Mouse (Mus musculus) intestine, postnatal 0 days (tissue): ENCODE results near the gene 6430628N08Rik. TPM values are rescaled to one million over a fixed set of nuclear protein-coding genes. Genes with fewer than 3 reads are reported as not detected.

Experiments
- ATAC-seq: fragments of 200-750 bp; cut with Nextera tagmentation; 2 replicates; pipeline ENCODE4 v1.8.0; 2017; ENCODE audit warnings: mild to moderate bottlenecking, moderate TSS enrichment, moderate library complexity
- H3K27ac ChIP-seq: fragments of 300-500 bp; sonication (generic); 2 replicates; pipeline ENCODE4 v1.5.1; 2014; ENCODE audit warnings: mild to moderate bottlenecking, low read depth, low read length, moderate library complexity
- H3K27me3 ChIP-seq: fragments of 300-500 bp; sonication (generic); replicated peaks from 2 replicates; pipeline ENCODE4 v1.6.1; 2014; ENCODE audit warnings: low read length, mixed read lengths; ENCODE audit not compliant: control insufficient read depth, insufficient read depth
- H3K36me3 ChIP-seq: fragments of 300-500 bp; sonication (generic); 2 replicates; pipeline ENCODE4 v1.6.1; 2014; ENCODE audit warnings: mild to moderate bottlenecking, moderate library complexity; ENCODE audit not compliant: control insufficient read depth, insufficient read depth
- H3K4me1 ChIP-seq: fragments of 300-500 bp; sonication (generic); replicated peaks from 2 replicates; pipeline ENCODE4 v1.6.1; 2014; ENCODE audit warnings: antibody characterized with exemption, low read length, mixed read lengths; ENCODE audit not compliant: control insufficient read depth, insufficient read depth
- H3K4me2 ChIP-seq: fragments of 300-500 bp; sonication (generic); replicated peaks from 2 replicates; pipeline ENCODE4 v1.6.1; 2014; ENCODE audit warnings: low read depth, mild to moderate bottlenecking, moderate library complexity
- H3K4me3 ChIP-seq: fragments of 300-500 bp; sonication (generic); 2 replicates; pipeline ENCODE4 v1.5.1; 2014; ENCODE audit warnings: low read depth, low read length
- H3K9ac ChIP-seq: fragments of 300-500 bp; sonication (generic); 2 replicates; pipeline ENCODE4 v1.6.1; 2014; ENCODE audit warnings: mild to moderate bottlenecking, low read depth, low read length
- H3K9me3 ChIP-seq: fragments of 300-500 bp; sonication (generic); 2 replicates; pipeline ENCODE4 v1.6.1; 2016; ENCODE audit warnings: mixed run types; ENCODE audit not compliant: control insufficient read depth
- CTCF ChIP-seq: sonication (generic); IDR thresholded peaks from 2 replicates; pipeline ENCODE4 v1.5.1; 2016; ENCODE audit warnings: low read depth, mild to moderate bottlenecking, control low read depth, antibody characterized with exemption, moderate library complexity
- WGBS: fragments of 180-500 bp; shearing (Covaris S2); extraction: QIAGEN DNeasy Blood & Tissue Kit; methylation state at CpG from one replicate; pipeline ENCODE4 v1.1.7; 2014; 5-methylcytosine and 5-hydroxymethylcytosine counted together
- polyA plus RNA-seq: library from polyadenylated mRNA; unstranded; fragments of >200 nt; fragmentation: Nextera tagmentation; extraction: Ambion mirVana; gene quantifications from 2 replicates; pipeline ENCODE4 v1.2.1, GENCODE M21; 2015

The 6430628N08Rik gene
- polyA plus RNA-seq, 1 experiment from 2014 or later, result not detected

DNA sequence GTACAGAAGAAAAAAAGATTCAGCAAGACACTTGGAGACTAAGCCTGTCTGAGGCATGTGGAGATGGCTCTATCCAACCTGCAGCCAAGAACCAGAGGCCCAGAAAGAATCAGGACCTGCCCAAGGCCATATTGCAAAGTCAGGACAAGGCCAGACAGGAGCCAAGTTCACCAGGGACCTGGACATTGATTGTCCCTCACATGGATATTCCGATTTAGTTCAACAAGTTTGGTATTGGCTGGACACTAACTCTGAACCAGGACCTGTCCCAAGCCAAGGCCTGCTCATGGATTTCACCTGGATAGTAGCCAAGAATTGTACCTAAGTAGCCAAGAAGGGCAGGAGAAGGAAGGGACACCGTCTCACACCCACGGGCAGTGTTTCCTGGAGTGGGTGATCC lies 16.3 kb downstream of the 6430628N08Rik start:
- peaks cover 6% of the 10 kb centered on the region; the same call in 1 of the 2 replicates for H3K27me3 ChIP-seq
- H3K9me3 ChIP-seq, result no peaks in the 10 kb centered on the region
- no peak overlapping the region for H3K4me2 ChIP-seq
- H3K36me3 ChIP-seq, result no peaks in the 10 kb centered on the region; the same call in 1 of the 2 replicates
- no peak overlapping the region for H3K9ac ChIP-seq
- no peak overlapping the region for H3K27ac ChIP-seq
- H3K4me3 ChIP-seq, result no peak overlapping the region
- 85% methylated on average over 3 of the region's 3 CpGs for WGBS
- H3K4me1 ChIP-seq, result no peaks in the 10 kb centered on the region
- TF ChIP-seq CTCF, result no peak
- no peak for ATAC-seq

- TF ChIP-seq CTCF, result no peak
- Histone ChIP-seq H3K4me2 (no peak overlapping the region), H3K27me3 (peaks cover 6% of the 10 kb centered on the region; the same call in 1 of the 2 replicates), H3K4me3 (no peak overlapping the region), H3K4me1 (no peaks in the 10 kb centered on the region), H3K9me3 (no peaks in the 10 kb centered on the region), H3K9ac (no peak overlapping the region), H3K27ac (no peak overlapping the region), H3K36me3 (no peaks in the 10 kb centered on the region; the same call in 1 of the 2 replicates)
- WGBS, result 67% methylated on average over 1 of the region's 1 CpGs
- no peak for ATAC-seq
Measured at GRCm38 (mm10) chr4:115907994-115908393, 17.5 kb downstream of the 6430628N08Rik start.

DNA sequence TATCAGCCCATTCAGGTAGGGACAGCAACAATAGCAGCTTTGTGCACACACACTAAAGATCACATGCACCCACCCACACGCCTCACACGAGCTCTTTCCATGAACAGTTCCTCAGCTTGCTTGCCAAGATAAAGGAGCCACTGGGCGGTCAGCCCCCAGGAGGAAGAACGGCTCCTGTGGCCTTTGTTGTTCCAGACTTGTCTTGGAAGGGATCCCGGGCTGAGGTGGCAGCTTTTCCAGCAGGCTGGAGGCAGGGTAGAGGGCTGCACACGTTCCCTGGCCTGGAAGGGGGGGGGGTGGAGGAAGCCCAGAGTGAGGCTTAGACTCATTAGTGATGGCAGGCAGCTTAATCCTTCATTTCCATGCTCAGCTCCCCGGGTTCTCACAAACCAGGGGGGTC lies 18.2 kb downstream of the 6430628N08Rik start:
- Histone ChIP-seq H3K4me1 (no peaks in the 10 kb centered on the region), H3K36me3 (no peaks in the 10 kb centered on the region; the same call in 1 of the 2 replicates), H3K9ac (no peak overlapping the region), H3K27ac (no peak overlapping the region), H3K4me3 (no peak overlapping the region), H3K4me2 (no peak overlapping the region), H3K9me3 (no peaks in the 10 kb centered on the region), H3K27me3 (peaks cover 6% of the 10 kb centered on the region; the same call in 1 of the 2 replicates)
- ATAC-seq, result no peak
- TF ChIP-seq CTCF, result no peak
- 29% methylated on average over 7 of the region's 7 CpGs for WGBS

DNA sequence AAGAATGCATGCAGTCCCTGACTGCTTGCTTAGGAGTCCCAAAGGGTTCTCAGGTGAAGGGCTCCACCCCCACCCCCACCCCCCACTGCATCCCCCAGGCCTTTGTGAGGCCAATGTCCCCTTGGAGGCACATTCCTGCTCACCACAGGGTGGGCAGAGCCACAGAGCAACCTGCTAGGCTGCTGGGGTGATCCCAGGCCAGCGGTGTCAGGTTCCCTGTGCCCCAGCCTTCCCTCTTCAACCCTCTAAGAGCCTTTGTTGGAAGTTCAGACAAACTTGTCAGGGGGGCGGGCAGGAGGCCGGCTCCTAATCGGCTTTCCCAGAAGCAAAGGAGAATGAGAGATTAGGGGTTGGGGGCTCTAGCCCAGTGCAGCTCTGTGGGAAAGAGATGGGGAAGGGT lies 21.1 kb downstream of the 6430628N08Rik start:
- no peak for TF ChIP-seq CTCF
- H3K4me3 ChIP-seq, result no peak overlapping the region
- peaks cover 6% of the 10 kb centered on the region; the same call in 1 of the 2 replicates for H3K27me3 ChIP-seq
- H3K4me1 ChIP-seq, result no peaks in the 10 kb centered on the region
- no peak overlapping the region for H3K27ac ChIP-seq
- ATAC-seq, result no peak
- WGBS, result 15% methylated on average over 4 of the region's 4 CpGs
- no peaks in the 10 kb centered on the region for H3K9me3 ChIP-seq
- no peaks in the 10 kb centered on the region; the same call in 1 of the 2 replicates for H3K36me3 ChIP-seq
- no peak overlapping the region for H3K4me2 ChIP-seq
- H3K9ac ChIP-seq, result no peak overlapping the region

GRCm38 (mm10) chr4:115919911-115920310 lies 29.4 kb downstream of the 6430628N08Rik start:
- no peak overlapping the region for H3K4me3 ChIP-seq
- H3K27ac ChIP-seq, result no peak overlapping the region
- 82% methylated on average over 16 of the region's 16 CpGs for WGBS
- H3K36me3 ChIP-seq, result no peaks in the 10 kb centered on the region
- TF ChIP-seq CTCF, result no peak
- H3K27me3 ChIP-seq, result 0 out of 2 replicates have a peak, but pooled peaks cover 7% of the 10 kb centered on the region
- no peak overlapping the region for H3K4me2 ChIP-seq
- H3K9ac ChIP-seq, result no peak overlapping the region
- ATAC-seq, result no peak
- no peaks in the 10 kb centered on the region for H3K9me3 ChIP-seq
- no peaks in the 10 kb centered on the region for H3K4me1 ChIP-seq

GRCm38 (mm10) chr4:115922688-115923087 lies 32.2 kb downstream of the 6430628N08Rik start:
- Histone ChIP-seq H3K9me3 (no peaks in the 10 kb centered on the region), H3K9ac (no peak overlapping the region), H3K4me3 (no peak overlapping the region), H3K4me1 (no peaks in the 10 kb centered on the region), H3K36me3 (no peaks in the 10 kb centered on the region), H3K27ac (no peak overlapping the region), H3K27me3 (peaks cover 12% of the 10 kb centered on the region; the same call in 1 of the 2 replicates), H3K4me2 (no peak overlapping the region)
- ATAC-seq, result no peak
- WGBS, result 81% methylated on average over 5 of the region's 5 CpGs
- no peak for TF ChIP-seq CTCF
